Mouse (Mus musculus): ENCODE measurements around the gene Cdk2ap2. TPM values are rescaled to one million over a fixed set of nuclear protein-coding genes. Genes with fewer than 3 reads are reported as not detected.

The Cdk2ap2 gene
- polyA plus RNA-seq, 1 experiment from 2014 or later, result 73.6 TPM

DNA sequence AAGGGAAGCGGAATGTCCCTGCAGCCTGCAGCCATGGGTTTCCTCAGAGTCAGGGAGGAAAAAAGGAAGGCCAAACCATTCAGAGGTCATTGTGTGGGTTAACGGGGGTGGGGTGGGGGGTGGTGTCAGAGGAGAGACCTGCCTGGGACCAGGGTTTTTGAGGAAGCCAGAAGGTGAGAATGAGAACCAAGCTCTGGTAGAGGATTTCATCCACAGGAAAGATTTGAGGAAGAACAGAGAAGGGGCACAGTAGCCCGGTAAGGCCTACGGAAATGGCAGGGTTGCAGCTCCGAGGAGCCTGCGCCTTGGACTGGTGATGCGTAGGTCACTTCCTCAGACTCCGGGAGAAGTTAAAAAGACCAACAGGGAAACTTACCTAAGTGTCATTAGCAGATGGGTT is 26.2 kb upstream of the Cdk2ap2 start:
- WGBS, result 85% methylated on average over 8 of the region's 8 CpGs
- no peak overlapping the region for H3K27ac ChIP-seq
- no peaks in the 10 kb centered on the region for H3K36me3 ChIP-seq
- no peaks in the 10 kb centered on the region for H3K9me3 ChIP-seq
- no peak overlapping the region for H3K4me2 ChIP-seq (replicated peaks)
- no peaks in the 10 kb centered on the region for H3K4me1 ChIP-seq
- H3K27me3 ChIP-seq (replicated peaks), result no peaks in the 10 kb centered on the region
- H3K9ac ChIP-seq, result no peak overlapping the region
- H3K4me3 ChIP-seq, result no peak overlapping the region
- ATAC-seq (ENCODE audit: low FRiP score, low read depth), result no peak

DNA sequence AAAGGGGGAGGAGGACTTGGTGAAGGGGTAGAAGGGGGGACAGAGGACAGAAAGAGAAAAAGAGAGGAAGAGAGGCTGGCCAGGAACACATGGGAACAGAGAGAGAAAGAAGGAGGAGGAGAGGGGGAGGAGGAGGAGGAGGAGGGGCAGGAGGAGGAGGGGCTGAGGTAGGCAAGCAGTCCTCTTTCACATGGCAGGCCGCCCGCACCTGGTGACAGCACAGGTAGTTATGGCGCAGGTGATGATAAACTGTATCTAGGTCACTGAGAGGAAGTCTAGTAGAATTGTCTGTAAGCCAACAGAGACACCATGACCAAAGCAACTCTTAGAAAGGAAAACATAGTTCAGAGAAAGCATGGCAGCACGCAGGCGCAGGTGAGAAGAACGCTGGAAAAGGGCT is 25.6 kb upstream of the Cdk2ap2 start:
- Histone ChIP-seq H3K4me3 (no peak overlapping the region), H3K27me3 (replicated peaks) (no peaks in the 10 kb centered on the region), H3K4me1 (no peaks in the 10 kb centered on the region), H3K27ac (no peak overlapping the region), H3K4me2 (replicated peaks) (no peak overlapping the region), H3K9ac (no peak overlapping the region), H3K36me3 (no peaks in the 10 kb centered on the region), H3K9me3 (no peaks in the 10 kb centered on the region)
- WGBS, result 97% methylated on average over 6 of the region's 6 CpGs
- no peak for ATAC-seq (ENCODE audit: low FRiP score, low read depth)

DNA sequence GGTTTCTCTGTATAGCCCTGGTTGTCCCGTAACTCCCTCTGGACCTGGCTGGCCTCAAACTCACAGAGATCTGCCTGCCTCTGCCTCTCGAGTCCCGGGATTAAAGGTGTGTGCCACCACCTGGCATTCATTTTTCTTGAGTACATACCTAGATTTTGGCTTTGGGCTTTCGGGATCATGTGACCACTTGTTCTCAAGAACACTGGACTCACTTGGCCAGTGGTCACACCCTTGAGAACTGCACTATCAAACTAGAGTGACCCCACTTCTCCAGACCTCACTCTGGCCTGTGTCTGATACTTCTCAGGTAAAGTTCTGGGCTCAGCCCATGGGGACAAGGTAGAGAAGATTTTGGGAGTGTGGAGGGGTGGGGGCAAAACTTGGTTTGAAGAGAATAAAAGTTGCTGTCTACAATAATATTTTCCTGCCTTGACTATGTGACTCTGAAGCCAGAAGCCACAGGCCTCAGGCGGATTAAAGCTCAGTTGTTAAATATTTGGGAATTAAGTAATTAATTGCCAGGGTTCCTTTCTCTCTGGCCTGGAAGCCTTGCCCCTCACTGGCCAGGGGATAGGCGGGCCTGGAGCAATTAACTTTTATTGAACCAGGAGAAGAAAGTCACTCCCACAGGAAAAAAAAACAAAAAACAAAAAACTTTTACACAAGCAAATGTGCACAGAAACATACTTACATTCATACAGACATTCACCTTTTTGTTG is 24.1 kb upstream of the Cdk2ap2 start:
- Histone ChIP-seq H3K4me2 (replicated peaks) (no peak overlapping the region), H3K9me3 (no peaks in the 10 kb centered on the region), H3K36me3 (no peaks in the 10 kb centered on the region), H3K27ac (no peak overlapping the region), H3K4me1 (no peaks in the 10 kb centered on the region), H3K27me3 (replicated peaks) (no peaks in the 10 kb centered on the region), H3K9ac (no peak overlapping the region), H3K4me3 (no peak overlapping the region)
- no peak for ATAC-seq (ENCODE audit: low FRiP score, low read depth)
- 72% methylated on average over 6 of the region's 6 CpGs for WGBS

DNA sequence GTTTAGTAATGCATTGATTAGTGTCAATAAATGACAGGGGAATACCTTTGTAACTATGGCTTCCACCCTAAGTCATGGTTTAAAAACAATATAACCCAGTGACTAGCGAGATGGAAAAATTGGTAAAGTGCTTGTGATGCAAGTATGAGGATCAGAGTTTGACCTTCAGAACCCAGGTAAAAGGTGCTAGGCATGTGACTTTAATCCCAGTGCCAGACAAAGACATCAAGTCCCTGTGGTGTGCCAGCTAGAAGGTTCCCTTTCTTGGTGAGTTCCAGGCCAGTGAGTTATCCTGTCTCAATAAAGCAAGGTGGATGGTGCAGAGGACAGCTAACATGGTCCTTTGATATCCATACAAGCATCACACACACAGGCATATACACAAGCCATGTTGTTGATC is 21.5 kb upstream of the Cdk2ap2 start:
- H3K27me3 ChIP-seq (replicated peaks), result no peaks in the 10 kb centered on the region
- H3K27ac ChIP-seq, result no peak overlapping the region
- WGBS, result 88% methylated on average over 1 of the region's 1 CpGs
- no peaks in the 10 kb centered on the region for H3K4me1 ChIP-seq
- no peaks in the 10 kb centered on the region for H3K9me3 ChIP-seq
- ATAC-seq (ENCODE audit: low FRiP score, low read depth), result no peak
- no peak overlapping the region for H3K9ac ChIP-seq
- no peak overlapping the region for H3K4me3 ChIP-seq
- no peak overlapping the region for H3K4me2 ChIP-seq (replicated peaks)
- H3K36me3 ChIP-seq, result no peaks in the 10 kb centered on the region

DNA sequence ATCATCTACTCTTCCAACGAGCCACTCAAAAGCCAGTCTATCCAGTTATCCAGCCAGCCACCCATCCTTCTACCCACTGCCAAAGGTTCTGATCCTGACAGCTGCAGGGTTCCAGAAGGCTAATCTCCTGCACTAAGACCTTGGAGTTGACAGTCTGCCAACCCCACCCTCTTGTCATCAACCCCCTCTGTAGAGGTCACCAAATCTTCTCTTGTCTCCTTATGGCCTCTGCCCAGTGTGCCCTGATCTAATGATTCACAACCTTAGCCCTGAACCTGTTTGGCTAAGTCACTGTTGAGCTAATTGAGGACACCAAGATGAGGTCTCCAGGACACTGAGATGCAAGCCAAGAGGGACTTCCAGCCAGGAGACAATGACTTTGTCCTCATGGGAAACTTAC is 17.4 kb upstream of the Cdk2ap2 start:
- no peak for ATAC-seq (ENCODE audit: low FRiP score, low read depth)
- no peak overlapping the region for H3K4me3 ChIP-seq
- H3K27ac ChIP-seq, result no peak overlapping the region
- no peaks in the 10 kb centered on the region for H3K36me3 ChIP-seq
- H3K9ac ChIP-seq, result no peak overlapping the region
- H3K27me3 ChIP-seq (replicated peaks), result no peaks in the 10 kb centered on the region; the same call in 1 of the 2 replicates
- H3K9me3 ChIP-seq, result no peaks in the 10 kb centered on the region
- no peak overlapping the region for H3K4me2 ChIP-seq (replicated peaks)
- no peaks in the 10 kb centered on the region for H3K4me1 ChIP-seq
- WGBS, result 79% methylated on average over 1 of the region's 1 CpGs

DNA sequence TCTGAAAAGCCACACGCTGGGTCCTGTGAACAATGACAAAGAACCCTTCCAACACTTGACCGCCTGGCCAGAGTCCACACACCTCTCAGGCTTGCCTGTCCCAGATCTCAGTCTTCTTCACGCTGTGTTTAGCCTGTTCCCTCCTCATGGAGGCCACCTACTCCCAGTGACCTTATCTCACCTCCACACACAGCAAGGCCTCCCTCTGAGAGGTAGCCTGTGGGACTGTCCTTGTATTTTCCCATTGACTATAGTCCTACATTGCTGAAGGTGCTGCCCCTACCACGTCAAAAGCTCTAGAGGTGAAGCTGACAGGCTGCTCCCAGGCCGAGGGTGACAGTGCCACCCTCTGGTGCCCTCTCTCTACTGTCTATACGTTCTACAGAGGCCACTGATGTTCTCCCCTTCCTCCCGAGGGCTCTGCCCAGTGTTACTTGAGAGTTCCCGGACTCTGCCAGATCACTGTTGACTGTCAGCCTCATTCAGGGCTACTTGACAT is 16.4 kb upstream of the Cdk2ap2 start:
- no peaks in the 10 kb centered on the region for H3K36me3 ChIP-seq
- H3K9ac ChIP-seq, result no peak overlapping the region
- H3K9me3 ChIP-seq, result no peaks in the 10 kb centered on the region
- H3K4me2 ChIP-seq (replicated peaks), result no peak overlapping the region
- WGBS, result 69% methylated on average over 8 of the region's 8 CpGs
- H3K4me3 ChIP-seq, result no peak overlapping the region
- H3K4me1 ChIP-seq, result no peaks in the 10 kb centered on the region
- no peak overlapping the region for H3K27ac ChIP-seq
- ATAC-seq (ENCODE audit: low FRiP score, low read depth), result no peak
- H3K27me3 ChIP-seq (replicated peaks), result no peaks in the 10 kb centered on the region; the same call in 1 of the 2 replicates

DNA sequence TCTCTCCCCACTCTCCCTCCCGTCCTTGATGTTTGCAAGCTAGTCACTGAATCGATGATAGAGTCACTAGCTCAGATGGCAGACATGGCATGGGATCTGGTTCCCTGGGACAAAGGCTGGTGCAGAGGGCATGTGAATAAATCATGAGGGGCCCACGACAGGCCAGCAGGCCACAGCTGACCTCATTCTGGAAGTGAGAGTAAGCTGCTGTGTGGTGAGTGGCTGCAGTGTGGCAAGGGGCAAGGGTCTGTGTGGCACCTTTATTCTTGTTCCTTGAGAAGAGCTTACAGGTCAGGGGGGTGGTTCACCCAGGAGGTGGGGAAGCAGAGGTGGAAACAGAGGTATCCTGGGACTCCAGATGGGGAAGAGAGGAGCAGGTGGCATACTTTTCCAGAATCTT is 15.6 kb upstream of the Cdk2ap2 start, which contains the start of gene Cabp2:
Gene Cabp2 (plus strand): TSS at position 185 of the 400 bp plus-strand sequence.
- H3K27ac ChIP-seq, result no peak within 1 kb of the TSS
- no peaks in the 10 kb centered on the region for H3K9me3 ChIP-seq
- no peaks in the 10 kb centered on the region for H3K4me1 ChIP-seq
- no peak within 1 kb of the TSS for H3K4me3 ChIP-seq
- no peak within 1 kb of the TSS for H3K9ac ChIP-seq
- H3K27me3 ChIP-seq (replicated peaks), result no peaks in the 10 kb centered on the region; the same call in 1 of the 2 replicates
- H3K36me3 ChIP-seq, result no peaks in the 10 kb centered on the region
- WGBS, result 58% methylated on average over 3 of the region's 3 CpGs
- no peak for ATAC-seq (ENCODE audit: low FRiP score, low read depth)
- H3K4me2 ChIP-seq (replicated peaks), result no peak within 1 kb of the TSS

DNA sequence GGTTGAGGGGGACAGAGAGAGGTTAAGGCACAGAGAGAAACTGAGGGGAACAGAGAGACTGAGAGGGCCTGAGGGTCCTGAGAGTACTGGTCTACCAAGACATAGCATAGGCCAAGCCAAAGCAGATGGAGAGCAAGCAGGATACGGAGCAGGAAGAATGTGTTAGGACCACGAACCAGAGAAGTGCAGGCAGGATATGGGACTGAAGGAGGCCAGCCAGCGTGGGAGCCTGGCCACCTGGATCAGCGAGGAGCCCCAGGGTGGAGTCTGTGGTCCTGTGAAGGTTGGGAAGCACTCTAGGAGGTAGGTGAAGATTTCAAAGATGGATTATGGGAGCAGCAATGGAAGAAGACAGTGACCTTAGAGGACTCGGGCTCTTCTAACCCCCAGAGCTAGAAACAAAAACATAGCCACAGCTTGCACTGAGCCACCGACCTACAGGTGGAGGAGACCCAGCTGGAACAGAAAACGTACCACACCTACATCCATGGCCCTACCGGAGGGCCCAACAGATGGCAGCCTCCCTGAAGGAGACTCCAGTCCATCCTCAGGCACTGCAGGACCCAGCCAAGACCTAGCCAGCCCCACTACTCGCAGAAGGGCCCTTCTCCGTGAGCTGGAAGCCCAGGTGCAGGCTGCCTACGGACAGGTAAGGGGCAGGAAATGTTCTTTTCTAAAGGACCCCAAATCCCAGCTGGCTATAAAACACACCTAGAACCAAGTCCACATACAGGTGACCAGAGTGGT is 14.6 kb upstream of the Cdk2ap2 start:
- 87% methylated on average over 11 of the region's 11 CpGs for WGBS

DNA sequence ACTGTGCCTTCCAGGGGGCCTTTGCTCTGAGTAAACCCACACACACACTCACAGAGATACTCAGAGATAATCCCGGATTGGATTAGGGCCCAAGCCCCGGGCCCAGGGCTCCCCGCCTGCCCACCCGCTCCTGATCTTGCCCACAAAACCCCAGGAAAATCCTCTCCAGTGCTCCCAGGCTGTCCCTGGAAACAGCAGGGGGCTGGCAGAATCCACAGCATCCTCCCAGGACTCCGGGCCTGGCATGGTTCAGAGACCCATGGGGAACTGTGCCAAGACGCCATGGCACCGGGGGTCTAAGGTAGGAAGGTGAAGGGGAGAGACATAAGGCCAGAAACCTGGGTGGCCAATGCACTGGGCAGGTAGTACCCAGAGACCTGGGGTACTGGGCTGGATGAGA is 13.7 kb upstream of the Cdk2ap2 start:
- Histone ChIP-seq H3K4me2 (replicated peaks) (no peak overlapping the region), H3K9me3 (no peaks in the 10 kb centered on the region), H3K4me1 (no peaks in the 10 kb centered on the region), H3K4me3 (no peak overlapping the region), H3K9ac (no peak overlapping the region), H3K27ac (no peak overlapping the region), H3K36me3 (no peaks in the 10 kb centered on the region), H3K27me3 (replicated peaks) (no peaks in the 10 kb centered on the region; the same call in 1 of the 2 replicates)
- WGBS, result 85% methylated on average over 7 of the region's 7 CpGs
- no peak for ATAC-seq (ENCODE audit: low FRiP score, low read depth)

More for the DNA sequence above, 14.6 kb upstream of the Cdk2ap2 start:
- no peak for ATAC-seq (ENCODE audit: low FRiP score, low read depth)
- H3K9ac ChIP-seq, result no peak overlapping the region
- H3K9me3 ChIP-seq, result no peaks in the 10 kb centered on the region
- no peak overlapping the region for H3K27ac ChIP-seq
- H3K4me2 ChIP-seq (replicated peaks), result no peak overlapping the region
- no peak overlapping the region for H3K4me3 ChIP-seq
- no peaks in the 10 kb centered on the region for H3K36me3 ChIP-seq
- no peaks in the 10 kb centered on the region; the same call in 1 of the 2 replicates for H3K27me3 ChIP-seq (replicated peaks)
- H3K4me1 ChIP-seq, result no peaks in the 10 kb centered on the region

DNA sequence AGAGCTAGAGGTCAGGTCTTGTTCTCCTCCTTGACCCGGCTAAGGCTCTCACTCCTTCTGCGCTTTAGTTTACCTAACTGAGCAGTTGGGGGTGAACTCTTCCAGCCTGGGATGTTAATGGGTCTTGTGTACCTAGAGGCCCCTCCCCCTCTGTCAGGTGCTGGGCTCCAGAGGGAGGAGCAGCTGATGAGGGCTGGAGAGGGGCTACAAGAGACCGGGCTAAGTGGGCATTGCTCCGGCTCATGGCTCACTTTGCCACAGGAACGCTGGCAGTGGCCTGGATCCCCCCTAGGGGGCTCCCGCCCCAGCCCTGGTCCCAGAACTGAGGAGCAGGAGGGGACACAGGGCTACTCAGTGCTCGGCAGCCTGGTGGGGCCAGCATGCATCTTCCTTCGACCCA is 13.2 kb upstream of the Cdk2ap2 start:
- no peaks in the 10 kb centered on the region for H3K4me1 ChIP-seq
- no peak for ATAC-seq (ENCODE audit: low FRiP score, low read depth)
- H3K4me2 ChIP-seq (replicated peaks), result no peak overlapping the region
- no peak overlapping the region for H3K27ac ChIP-seq
- no peak overlapping the region for H3K4me3 ChIP-seq
- no peaks in the 10 kb centered on the region for H3K9me3 ChIP-seq
- H3K27me3 ChIP-seq (replicated peaks), result no peaks in the 10 kb centered on the region; the same call in 1 of the 2 replicates
- no peaks in the 10 kb centered on the region for H3K36me3 ChIP-seq
- 29% methylated on average over 8 of the region's 8 CpGs for WGBS
- no peak overlapping the region for H3K9ac ChIP-seq

DNA sequence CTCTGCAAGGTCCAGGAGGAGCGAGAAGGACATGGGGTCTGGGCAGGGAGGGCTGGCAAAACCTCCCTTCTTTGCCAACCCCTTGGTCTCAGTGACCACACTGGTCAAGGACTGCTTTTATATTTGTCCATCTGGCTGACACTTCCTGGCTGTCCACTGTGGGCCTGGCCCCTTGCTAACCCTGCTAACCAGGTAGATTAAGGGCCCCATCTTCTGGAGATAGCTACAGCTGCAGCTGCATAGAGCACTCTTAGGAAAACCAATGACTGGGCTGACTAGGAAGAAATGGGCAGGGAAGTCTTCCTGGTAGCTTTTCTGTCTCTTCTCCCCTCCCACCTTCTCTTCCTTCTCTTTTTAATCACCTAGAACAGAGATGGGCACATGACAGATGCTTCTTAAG is 12.0 kb upstream of the Cdk2ap2 start:
- 93% methylated on average over 1 of the region's 1 CpGs for WGBS
- H3K9ac ChIP-seq, result no peak overlapping the region
- no peak overlapping the region for H3K27ac ChIP-seq
- H3K4me3 ChIP-seq, result no peak overlapping the region
- H3K36me3 ChIP-seq, result no peaks in the 10 kb centered on the region
- no peak overlapping the region for H3K4me2 ChIP-seq (replicated peaks)
- no peak for ATAC-seq (ENCODE audit: low FRiP score, low read depth)
- H3K9me3 ChIP-seq, result no peaks in the 10 kb centered on the region
- no peaks in the 10 kb centered on the region for H3K4me1 ChIP-seq
- H3K27me3 ChIP-seq (replicated peaks), result no peaks in the 10 kb centered on the region; the same call in 1 of the 2 replicates

DNA sequence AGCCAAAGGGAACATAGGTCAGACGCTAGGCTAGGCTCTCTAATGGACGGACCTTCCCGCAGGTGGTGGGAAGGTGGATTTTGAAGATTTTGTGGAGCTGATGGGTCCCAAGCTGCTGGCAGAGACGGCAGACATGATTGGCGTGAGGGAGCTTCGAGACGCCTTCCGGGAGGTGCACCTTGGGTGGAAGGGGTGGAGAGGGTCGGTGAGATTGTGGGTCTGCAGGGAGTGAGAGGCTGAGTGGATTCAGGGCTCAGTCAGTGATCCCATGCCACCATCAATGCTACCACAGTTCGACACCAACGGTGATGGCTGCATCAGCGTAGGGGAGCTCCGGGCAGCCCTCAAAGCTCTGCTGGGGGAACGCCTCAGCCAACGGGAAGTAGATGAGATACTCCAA is 10.8 kb upstream of the Cdk2ap2 start:
- Histone ChIP-seq H3K9ac (no peak overlapping the region), H3K27ac (no peak overlapping the region), H3K4me2 (replicated peaks) (no peak overlapping the region), H3K4me1 (no peaks in the 10 kb centered on the region), H3K36me3 (no peaks in the 10 kb centered on the region), H3K27me3 (replicated peaks) (no peaks in the 10 kb centered on the region; the same call in 1 of the 2 replicates), H3K4me3 (no peak overlapping the region), H3K9me3 (no peaks in the 10 kb centered on the region)
- no peak for ATAC-seq (ENCODE audit: low FRiP score, low read depth)
- 94% methylated on average over 15 of the region's 15 CpGs for WGBS
